ENCODE assay signal across 18 mouse cellular contexts in the genomic region with DNA sequence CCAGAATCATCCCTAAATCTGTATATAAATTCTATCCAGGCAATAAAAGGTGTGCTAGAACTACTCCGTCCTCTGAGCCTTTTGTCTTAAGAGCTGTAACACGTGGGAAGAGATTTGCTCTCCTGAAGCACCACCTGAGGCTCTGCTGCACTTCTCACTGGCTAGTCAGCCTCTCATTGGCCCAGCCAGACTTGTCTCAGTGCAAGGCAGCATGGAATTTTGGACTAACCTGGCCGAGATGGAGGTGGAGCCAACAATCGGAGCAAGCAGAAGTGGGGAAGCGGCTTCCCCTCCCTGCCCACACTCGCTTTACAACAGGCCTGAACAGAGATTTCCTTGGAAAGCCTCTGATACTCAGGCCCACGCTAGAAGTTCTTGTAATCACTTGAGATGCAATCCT.
DNase-seq lines count a peak whose midpoint lies in the region; ATAC-seq and TF ChIP-seq lines count a peak whose summit lies in the region.
"Had no signal": no experiment of that assay in that cellular context is flagged by ENCODE, and none has a peak within 500 bp of the region (broad histone marks: within the 10 kb centered on the region; RNA-seq: fewer than 3 reads in every experiment).

No protein-coding gene starts in this region.

- no peaks in the 10 kb centered on the region for H3K27me3 ChIP-seq in lung, postnatal 0 days (replicated peaks; ENCODE audit: insufficient read depth, low read length)
- H3K27me3 ChIP-seq: CH12.LX; embryonic facial prominence, embryonic 15.5 days; forebrain, embryonic 15.5 days; heart, embryonic 12.5 days; Patski had no signal

- DNase-seq in fat pad, adult 2 months (ENCODE audit: extremely low read depth, low read depth, low spot score): peak; percentile 88
- DNase-seq in lung, adult 2 months: peak; percentile 5
- DNase-seq in lung, postnatal 0 days (ENCODE audit: low spot score): peak; percentile 52
- peak; percentile 12 to 44 for DNase-seq in lung, postnatal 4 days
- DNase-seq in layer of hippocampus, adult 18-20 months (ENCODE audit: low spot score in 2 of 2): no peak
- no peak for DNase-seq in frontal cortex, postnatal 10 days (ENCODE audit: low spot score in 2 of 2)
- DNase-seq: adrenal gland, postnatal 36 days; cerebellum, adult 2 months; gastrocnemius, postnatal 14 days had no signal

- no peak for TF ChIP-seq POLR2A in lung, adult 2 months (IDR thresholded peaks at IDR 0.05; ENCODE audit: borderline replicate concordance, extremely low read depth, low read depth, low read length)

- no peak overlapping the region for H3K4me2 ChIP-seq in lung, postnatal 0 days (replicated peaks; ENCODE audit: low read depth, low read length)
- H3K4me2 ChIP-seq: embryonic facial prominence, embryonic 15.5 days; forebrain, embryonic 15.5 days; heart, embryonic 12.5 days; hindbrain, embryonic 14.5 days had no signal

- WGBS in lung, adult 2 months: 56% methylated on average over 7 of the region's 7 CpGs
- 47% methylated on average over 7 of the region's 7 CpGs for WGBS in lung, postnatal 0 days

- no peak overlapping the region for H3K4me3 ChIP-seq in lung, adult 2 months (replicated peaks; ENCODE audit: extremely low read depth, low read depth, low read length)
- H3K4me3 ChIP-seq in lung, postnatal 0 days (ENCODE audit: low read depth, low read length): no peak overlapping the region
- H3K4me3 ChIP-seq: embryonic facial prominence, embryonic 15.5 days; erythroblast, embryonic 14.5 days; forebrain, embryonic 15.5 days; heart, embryonic 12.5 days; hindbrain, embryonic 10.5 days had no signal

- no peak for TF ChIP-seq CTCF in lung, adult 2 months (IDR thresholded peaks at IDR 0.05; ENCODE audit: insufficient read depth, low read length)
- no peak for TF ChIP-seq CTCF in lung, postnatal 0 days (IDR thresholded peaks at IDR 0.05)

- no peaks in the 10 kb centered on the region for H3K36me3 ChIP-seq in lung, postnatal 0 days (ENCODE audit: insufficient read depth, low read length)
- H3K36me3 ChIP-seq: embryonic facial prominence, embryonic 15.5 days; forebrain, embryonic 15.5 days; heart, embryonic 12.5 days; hindbrain, embryonic 10.5 days had no signal

- H3K4me1 ChIP-seq in lung, adult 2 months (ENCODE audit: control insufficient read depth, insufficient read depth, low read length): no peaks in the 10 kb centered on the region
- H3K4me1 ChIP-seq in lung, postnatal 0 days (ENCODE audit: insufficient read depth, low read depth, low read length): no peaks in the 10 kb centered on the region
- H3K4me1 ChIP-seq: embryonic facial prominence, embryonic 15.5 days; forebrain, embryonic 15.5 days; heart, embryonic 12.5 days; hindbrain, embryonic 10.5 days had no signal

- no peak overlapping the region for H3K27ac ChIP-seq in lung, postnatal 0 days (ENCODE audit: low read length)
- H3K27ac ChIP-seq: embryonic facial prominence, embryonic 15.5 days; forebrain, embryonic 15.5 days; hindbrain, embryonic 10.5 days; hindbrain, embryonic 14.5 days had no signal

- TF ChIP-seq EP300 in lung, postnatal 0 days (IDR thresholded peaks at IDR 0.05): no peak

- no peak overlapping the region for H3K9ac ChIP-seq in lung, postnatal 0 days (replicated peaks; ENCODE audit: low read depth)
- H3K9ac ChIP-seq: embryonic facial prominence, embryonic 15.5 days; forebrain, embryonic 15.5 days; heart, embryonic 12.5 days; hindbrain, embryonic 14.5 days had no signal

- no peaks in the 10 kb centered on the region for H3K9me3 ChIP-seq in lung, postnatal 0 days (ENCODE audit: low read length)
- H3K9me3 ChIP-seq: embryonic facial prominence, embryonic 15.5 days; forebrain, embryonic 15.5 days; heart, embryonic 12.5 days; hindbrain, embryonic 10.5 days had no signal

- ATAC-seq in lung, postnatal 0 days: peak; percentile 89
- ATAC-seq: activated CD4-positive, CD25-positive, alpha-beta regulatory T cell, adult 4 months; forebrain, embryonic 15.5 days; Patski had no signal

Comparison
In these comparisons a context has a peak if more than half of its experiments do, and no peak if none do; other contexts are left out.
1. DNase-seq: peak in fat pad, adult 2 months (single experiment), lung, adult 2 months (single experiment), lung, postnatal 0 days (single experiment) and lung, postnatal 4 days (2 of 2); none in layer of hippocampus, adult 18-20 months (0 of 2) and frontal cortex, postnatal 10 days (0 of 2).